Mouse (Mus musculus): ENCODE results near the gene Ube2j1.

DNA sequence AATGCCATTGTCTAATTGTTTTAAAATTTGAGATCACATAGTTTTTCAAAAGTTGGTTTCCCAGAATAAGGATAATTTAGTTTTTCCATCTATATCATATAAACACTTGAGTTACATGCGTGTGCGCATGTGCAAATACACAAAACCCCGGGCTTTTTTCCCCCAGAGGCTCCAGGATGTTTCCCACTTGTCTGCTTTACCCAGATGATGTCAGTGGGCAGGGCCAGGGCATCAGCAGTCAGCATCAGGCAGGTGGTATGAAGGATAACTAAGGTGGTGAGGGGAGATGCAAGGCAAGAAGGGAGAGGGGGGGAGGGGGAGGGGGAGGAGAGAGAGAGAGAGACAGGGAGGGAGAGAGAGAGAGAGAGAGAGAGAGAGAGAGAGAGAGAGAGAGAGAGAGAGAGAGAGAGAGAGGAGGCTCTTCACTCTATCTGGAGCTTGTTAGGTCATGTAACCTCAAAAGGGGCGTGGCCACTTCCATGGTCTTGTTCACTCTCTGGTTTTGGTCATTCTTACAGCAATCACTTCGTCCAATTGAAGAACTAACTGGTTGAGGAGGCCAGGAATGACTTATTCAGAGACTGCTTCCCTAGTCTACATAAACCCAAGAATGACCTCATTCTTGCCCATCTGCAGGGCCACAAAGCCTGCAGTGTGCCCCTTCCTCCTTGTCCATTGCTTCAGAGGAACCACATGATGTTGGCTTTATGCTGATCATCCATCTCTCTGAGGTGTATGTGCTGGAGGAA lies 44.7 kb downstream of the Ube2j1 start:
- TF ChIP-seq POLR2A (IDR thresholded peaks at IDR 0.05; ENCODE audit: low read depth, low read length) (no peak), CTCF (IDR thresholded peaks at IDR 0.05; ENCODE audit: borderline replicate concordance, insufficient read depth, low read length) (no peak)
